Mouse (Mus musculus): ENCODE results near the gene Igsf9. TPM values are rescaled to one million over a fixed set of nuclear protein-coding genes. Genes with fewer than 3 reads are reported as not detected.

The Igsf9 gene
- total RNA-seq, 2 experiments from 2014 or later = 8.0 to 10.7 TPM

GRCm38 (mm10) chr1:172518013-172518412, 36.4 kb downstream of the Igsf9 start:
- no peak for DNase-seq

DNA sequence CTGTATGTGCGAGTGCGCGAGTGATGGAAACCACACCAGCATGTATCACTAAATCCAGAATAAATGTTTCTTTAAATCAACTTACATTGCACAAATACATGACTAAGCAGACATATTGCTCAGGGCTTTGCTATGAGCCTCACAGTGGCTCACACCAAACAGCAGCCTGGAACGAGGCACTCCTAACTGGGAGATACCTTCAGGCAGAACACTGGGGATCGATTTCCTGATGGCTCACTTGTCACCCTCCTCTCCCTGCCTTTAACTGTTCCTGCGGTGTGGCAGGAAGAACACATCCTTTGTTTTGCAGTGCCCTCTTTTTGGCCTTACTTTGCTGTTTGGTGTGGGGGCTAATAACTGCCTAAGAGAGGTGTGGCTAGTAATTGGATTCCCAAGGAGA, 38.1 kb downstream of the Igsf9 start:
- DNase-seq = no peak

GRCm38 (mm10) chr1:172520576-172521440, 39.2 kb downstream of the Igsf9 start, which contains the start of gene Cfap45:
Gene Cfap45, plus strand, starts transcription at chr1:172520801.
- peak; percentile 72 for DNase-seq

GRCm38 (mm10) chr1:172522524-172522923, 40.9 kb downstream of the Igsf9 start:
- DNase-seq = no peak

DNA sequence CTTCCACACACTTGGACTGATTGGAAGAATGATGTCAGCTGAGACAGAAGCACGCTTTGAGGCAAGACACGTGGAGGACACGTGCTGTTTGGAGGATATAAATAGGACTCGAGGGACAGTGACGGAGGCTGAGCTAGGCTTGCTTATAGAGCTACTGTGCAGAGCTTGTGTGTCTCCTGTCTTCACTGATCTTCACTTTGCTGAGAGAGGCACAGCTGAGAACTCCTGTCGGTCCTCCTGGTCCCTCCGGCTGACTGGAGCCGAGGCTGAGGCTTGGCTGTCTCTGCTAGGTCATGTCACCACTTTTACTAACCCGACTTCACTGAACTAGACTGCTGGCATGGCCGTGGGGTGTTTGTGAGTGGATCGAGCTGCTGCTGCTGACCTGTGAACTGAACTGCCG, 42.1 kb downstream of the Igsf9 start:
- DNase-seq = no peak

- no peak for DNase-seq
These were observed 43.6 kb downstream of the Igsf9 start for GRCm38 (mm10) chr1:172525027-172525764.

GRCm38 (mm10) chr1:172525971-172526370, 44.4 kb downstream of the Igsf9 start:
- no peak for DNase-seq

DNA sequence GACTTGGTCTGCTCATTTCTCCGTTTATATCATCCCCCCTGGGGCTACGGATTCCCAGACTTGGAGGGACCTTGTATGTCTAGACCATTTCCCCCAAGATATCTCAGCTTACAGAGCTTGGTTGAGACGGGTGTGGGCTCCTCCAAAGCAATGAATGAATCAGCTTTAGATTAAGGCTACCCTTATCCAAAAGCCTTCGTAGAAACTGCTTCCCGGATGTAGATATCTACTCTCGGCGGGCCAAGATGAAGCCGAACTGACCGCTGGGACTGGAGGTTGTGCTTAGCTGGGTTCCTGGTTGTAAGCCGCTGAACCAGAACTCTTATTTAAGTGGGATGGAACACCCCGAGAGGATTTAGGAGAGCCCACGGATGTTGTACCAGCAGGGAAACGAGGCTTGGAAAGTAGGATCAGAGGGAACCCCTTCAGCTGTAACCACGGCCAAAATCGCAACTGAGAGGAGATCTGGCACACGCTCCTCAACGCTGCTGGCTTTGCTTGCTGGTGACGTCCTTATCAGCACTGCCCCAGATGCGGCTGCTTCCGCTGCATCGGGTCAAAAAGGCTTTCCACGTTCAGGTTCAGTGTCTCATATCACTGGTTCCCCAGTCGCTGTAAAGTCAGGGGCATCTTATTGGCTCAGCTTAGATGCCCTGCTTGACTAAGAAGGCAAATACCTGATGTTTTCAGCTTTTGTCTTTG, 44.9 kb downstream of the Igsf9 start:
- DNase-seq = no peak

GRCm38 (mm10) chr1:172527431-172527830, 45.8 kb downstream of the Igsf9 start:
- no peak for DNase-seq

DNA sequence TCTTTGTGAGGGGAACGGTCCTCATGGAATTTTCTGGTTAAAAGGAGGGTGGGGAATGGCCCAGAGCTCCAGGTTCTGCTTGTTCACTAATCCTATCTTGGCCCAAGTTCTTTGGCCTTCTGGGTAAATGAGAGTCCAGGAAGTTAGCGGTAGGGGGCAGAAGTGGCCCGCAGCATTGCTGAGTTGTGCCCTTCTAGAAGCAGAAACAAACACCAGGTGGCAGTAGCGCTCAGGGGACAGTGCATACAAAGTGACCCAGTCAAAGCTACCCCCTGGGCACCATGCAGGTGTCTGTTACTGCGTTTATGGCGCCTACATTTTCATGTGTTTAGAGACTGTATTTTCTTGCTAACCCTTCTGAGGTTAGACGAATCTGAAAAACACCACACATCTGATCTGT, 47.1 kb downstream of the Igsf9 start:
- peak; percentile 77 to 82 for DNase-seq

DNA sequence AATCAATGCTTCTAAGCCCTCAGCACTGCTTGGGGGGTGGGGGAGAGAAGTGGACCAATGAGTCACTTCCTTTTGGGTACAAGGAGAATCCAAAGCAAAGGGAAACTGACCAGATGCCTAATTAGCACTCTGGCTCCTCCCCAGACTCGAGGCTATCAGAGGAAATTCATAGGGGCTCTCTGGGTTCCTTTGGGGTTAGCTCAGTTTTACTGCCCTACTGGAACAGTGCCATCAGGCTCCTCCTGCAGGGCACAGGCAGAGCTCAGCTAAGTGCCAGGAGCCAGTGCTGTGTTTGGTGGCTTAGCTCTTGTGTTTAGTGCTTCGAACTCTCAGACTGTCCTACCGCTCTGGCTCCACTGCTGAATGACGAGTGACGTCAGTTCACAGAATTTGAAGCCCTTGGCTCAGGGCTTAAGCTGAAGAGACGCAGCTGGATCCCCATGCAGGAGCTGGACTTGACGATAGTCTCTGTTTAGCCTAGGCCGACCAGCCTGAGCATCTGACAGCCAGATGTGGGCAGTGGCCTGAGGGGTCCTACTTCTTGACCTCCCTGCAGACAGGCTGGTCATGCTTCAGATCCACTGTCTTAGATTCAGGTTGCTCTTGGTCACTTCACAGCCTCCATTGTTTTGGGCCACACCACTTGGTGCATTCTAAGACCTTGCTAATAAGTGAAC, 49.1 kb downstream of the Igsf9 start:
- no peak for DNase-seq

DNA sequence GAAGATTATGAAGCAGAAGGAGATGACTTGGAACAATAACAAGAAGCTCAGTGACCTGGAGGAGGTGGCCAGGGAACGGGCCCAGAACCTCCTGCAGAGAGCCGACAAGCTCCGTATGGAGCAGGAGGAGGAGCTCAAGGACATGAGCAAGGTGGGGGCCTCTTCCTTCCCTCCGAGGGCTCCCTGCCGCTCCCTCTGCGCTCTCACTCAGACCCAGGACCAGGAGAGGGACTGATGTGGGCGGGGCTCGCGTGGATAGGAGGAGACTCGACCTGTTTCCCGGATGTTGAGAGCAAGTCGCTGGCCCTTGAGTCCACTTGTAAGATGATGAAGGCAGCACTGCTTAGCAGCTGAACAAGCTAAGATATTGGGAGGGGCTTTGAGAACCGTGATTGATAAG, 51.0 kb downstream of the Igsf9 start:
- DNase-seq = no peak

DNA sequence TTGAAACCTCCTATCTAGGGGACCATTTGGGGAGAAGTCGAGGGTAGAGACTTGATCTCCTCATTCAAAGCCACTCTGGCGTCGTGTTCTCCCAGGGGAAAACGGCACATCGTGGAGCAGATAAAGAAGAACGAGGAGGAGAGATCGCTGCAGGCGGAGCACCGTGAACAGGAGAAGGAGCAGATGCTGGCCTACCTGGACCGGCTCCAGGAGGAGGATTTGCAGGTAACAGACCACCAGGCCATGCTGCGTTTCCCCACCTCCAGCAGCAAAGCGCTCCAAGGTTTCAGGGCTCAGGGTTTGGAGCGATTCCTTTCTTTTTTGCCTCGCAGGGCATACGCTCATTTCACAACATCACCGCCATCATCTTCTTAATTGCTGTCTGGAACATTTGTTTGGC, 53.5 kb downstream of the Igsf9 start:
- no peak for DNase-seq

DNA sequence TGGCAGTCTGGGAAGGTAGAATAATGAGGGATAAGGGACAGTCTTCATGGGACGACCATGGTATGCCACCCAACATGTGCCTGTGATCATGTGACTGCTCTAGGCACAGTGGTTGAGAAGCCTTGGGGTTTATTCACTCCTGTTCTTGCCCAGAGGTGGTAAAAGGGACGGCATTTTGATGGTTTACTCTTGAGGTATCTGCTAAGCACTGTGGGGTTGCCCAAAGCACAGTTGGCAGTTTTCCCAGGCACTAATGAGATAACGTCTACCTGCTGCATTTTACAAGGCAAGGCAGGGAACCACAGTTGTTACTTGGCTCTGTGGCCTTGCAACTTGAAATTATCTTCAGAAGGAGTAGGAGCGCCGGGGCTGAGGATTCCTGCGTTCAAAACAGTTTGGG, 58.2 kb downstream of the Igsf9 start:
- no peak for DNase-seq

- DNase-seq = no peak
These were observed 58.8 kb downstream of the Igsf9 start for GRCm38 (mm10) chr1:172540283-172540820.

GRCm38 (mm10) chr1:172546062-172546461, 64.5 kb downstream of the Igsf9 start:
- no peak for DNase-seq

Other genes starting within 250 kb of the Igsf9 start
- gene Atp1a4, start 223.4 kb upstream of the Igsf9 start, total RNA-seq (2021) = not detected
- gene Igsf8, start 220.1 kb upstream of the Igsf9 start, total RNA-seq (2021) = 100 to 1,000 TPM; 256 to 272 TPM
- 100 to 1,000 TPM; 577 to 614 TPM for gene Atp1a2, start 183.7 kb upstream of the Igsf9 start, total RNA-seq (2021)
- 10 to 100 TPM; 63.6 to 66.8 TPM for gene Kcnj9, start 152.5 kb upstream of the Igsf9 start, total RNA-seq (2021)
- gene Kcnj10, start 140.6 kb upstream of the Igsf9 start, total RNA-seq (2021) = 10 to 100 TPM; 89.3 to 94.4 TPM
- gene Pigm, start 105.2 kb upstream of the Igsf9 start, total RNA-seq (2021) = 1 to 10 TPM; 9.1 TPM
- under 1 TPM in 1 of 2 experiments, not detected in 1; 0.28 TPM for gene Slamf9, start 6.4 kb upstream of the Igsf9 start, total RNA-seq (2021)
- 1 to 10 TPM; 8.7 to 9.2 TPM for gene Tagln2, start 18.3 kb downstream of the Igsf9 start, total RNA-seq (2021)
- gene Cfap45, start 39.0 kb downstream of the Igsf9 start, total RNA-seq (2021) = 1 to 10 TPM; 4.0 to 5.5 TPM
- under 1 TPM; 0.25 to 0.67 TPM for gene Vsig8, start 74.2 kb downstream of the Igsf9 start, total RNA-seq (2021)
- gene Slamf8, start 108.8 kb downstream of the Igsf9 start, total RNA-seq (2021) = not detected
- not detected for gene Fcrl6, start 120.8 kb downstream of the Igsf9 start, total RNA-seq (2021)
- gene Dusp23, start 151.2 kb downstream of the Igsf9 start, total RNA-seq (2021) = 1 to 10 TPM; 6.7 to 7.4 TPM
- not detected for gene Crp, start 216.3 kb downstream of the Igsf9 start, total RNA-seq (2021)

Measured in layer of hippocampus, postnatal 36 days (tissue).